Mouse (Mus musculus) left cerebral cortex, adult 9 months (tissue): ENCODE data around the gene Tfip11.
"Not testable (repeated sequence)": the region's sequence is repeated elsewhere in the genome, so short reads cannot be mapped to it uniquely, and the experiment has no call there.

Source experiments
- DNase-seq, 2 experiments: peaks; one replicate each; pipeline ENCODE4 v3.0.0; 2022; ENCODE audit warnings: low spot score in 2 of 2

Gene Tfip11

DNA sequence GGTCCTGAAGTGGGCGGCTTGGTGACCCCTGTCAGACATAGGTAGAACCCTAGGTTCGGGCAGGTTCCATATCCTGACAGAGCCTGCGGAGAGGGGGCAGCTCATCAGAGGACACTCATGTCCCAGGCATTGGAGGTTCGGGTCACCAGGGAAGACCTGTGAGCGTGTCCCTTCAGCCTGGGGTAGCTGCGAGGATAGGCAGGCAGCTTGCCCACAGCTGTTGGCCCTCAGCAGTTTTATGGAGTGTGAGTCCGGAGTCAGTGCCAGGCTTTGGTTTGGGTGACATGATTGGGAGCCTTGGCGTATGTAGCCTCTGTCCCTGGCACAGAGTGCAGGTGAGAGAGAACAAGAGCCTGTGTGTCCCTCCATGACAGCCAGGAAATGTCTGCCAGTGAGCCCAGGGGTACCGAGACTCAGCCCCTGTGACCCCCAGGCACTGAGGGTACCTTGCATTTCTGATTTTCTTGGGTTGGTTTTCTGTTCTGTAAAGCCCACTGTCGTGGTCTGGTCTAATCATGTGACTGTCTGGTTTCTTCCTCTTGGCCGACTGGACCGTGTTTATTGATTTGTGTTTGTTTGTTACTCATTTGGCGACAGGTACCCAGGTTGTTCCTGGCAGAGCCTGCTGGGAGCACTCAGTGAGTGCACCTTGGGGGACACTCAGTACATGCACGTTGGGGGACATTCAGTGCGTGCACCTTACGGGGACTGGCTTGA lies 36.2 kb upstream of the Tfip11 start:
- DNase-seq = no peak

DNA sequence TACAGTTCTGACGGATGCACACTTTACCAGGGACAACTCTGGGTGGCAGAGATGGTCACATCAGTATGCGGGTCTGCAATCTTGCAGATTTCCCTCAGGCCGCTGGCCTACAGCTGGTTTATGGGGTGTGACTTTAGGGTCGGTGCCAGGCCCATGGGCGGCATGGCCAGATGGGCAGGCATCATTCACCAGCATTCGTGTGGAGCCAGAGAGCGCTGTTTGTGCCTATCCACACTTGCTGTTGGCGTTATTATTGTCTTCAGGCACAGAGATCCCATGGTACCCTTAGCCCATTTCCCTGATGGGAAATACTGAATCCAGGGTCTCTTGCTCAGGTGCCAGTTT lies 35.6 kb upstream of the Tfip11 start:
- no peak for DNase-seq

DNA sequence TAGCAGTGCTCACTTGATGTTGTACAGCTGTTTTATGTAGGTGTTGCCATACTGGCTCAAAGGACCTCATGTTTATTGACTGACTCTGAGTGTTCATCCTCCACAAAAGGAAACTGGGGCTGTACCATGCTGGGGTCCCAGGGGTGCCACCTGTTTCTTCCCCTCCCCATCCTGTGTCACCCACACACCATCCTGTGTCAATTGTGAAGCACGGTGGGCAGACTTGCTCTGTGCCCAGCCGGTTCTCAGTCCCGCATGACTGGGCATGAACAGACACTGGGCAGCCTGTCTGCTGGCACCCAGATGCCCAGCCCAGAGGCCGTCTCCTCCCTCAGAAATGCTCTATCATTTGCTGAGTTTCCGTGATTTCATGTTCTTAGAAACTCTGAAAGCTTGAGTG lies 34.3 kb upstream of the Tfip11 start:
- DNase-seq = no peak

DNA sequence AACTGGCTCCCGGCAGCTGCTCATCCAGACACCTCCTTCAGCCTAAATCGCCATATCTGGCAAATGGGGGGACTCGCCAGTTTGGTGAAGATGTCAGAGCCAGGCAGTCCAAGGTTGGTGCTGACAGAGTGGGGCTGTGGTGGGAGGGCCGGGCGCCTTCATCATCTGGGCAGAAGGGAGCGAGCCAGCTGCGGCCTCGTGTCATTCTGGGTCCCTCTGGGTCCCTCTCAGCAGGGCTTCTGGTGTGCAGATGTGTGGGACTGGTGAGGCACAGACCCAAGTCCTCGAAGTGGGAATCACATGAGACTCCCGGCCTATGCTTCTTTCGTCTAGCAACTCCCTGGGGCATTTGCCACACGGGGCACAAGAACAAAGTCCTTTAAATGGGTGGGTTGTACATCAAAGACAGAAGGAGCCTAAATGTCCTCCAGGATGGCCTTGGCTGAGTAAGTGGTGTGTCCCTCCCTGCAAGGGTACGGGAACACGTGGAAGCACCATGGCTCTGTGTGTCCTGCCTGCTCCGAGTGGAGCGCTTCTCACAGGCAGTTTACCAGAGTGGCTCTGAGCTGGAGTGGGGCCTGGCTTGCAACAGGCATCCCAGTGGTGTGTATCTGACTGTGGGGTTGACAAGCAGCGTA lies 33.7 kb upstream of the Tfip11 start:
- no peak for DNase-seq

DNA sequence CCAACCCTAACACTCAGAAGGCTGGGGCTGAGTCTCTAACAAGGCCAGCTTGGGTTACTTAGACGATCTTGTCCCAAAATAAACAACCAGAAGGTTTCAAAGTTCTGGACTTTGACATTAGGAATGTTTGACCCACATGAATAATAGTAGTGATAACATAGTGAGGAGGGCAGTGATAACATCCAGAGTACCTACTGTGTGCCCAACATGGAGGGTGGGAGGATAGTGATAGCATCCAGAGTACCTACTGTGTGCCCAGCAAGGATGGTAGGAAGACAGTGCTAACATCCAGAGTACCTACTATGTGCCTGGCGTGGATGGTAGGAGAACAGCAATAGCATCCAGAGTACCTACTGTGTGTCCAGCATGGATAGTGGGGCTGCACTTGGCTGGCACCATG lies 32.4 kb upstream of the Tfip11 start:
- DNase-seq = no peak

DNA sequence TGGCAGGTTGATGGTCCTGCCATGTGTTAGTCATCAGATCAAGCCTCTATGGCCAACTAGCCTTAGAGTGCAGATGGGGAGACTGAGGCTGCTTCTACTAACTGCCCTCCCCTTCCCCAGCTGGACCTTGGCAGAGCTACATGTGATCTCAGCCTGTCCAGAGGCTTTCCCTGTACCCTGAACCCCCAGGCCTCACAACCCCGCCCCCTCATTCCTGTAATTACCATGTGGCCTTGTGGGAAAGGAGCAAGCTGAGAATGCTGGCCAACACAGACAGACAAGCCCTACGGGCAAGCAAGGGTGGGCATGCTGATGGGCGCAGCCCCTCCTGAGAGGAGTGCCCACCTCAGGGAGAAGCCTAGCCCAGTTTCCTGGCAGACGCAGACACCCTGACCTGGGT lies 31.5 kb upstream of the Tfip11 start:
- DNase-seq = no peak

DNA sequence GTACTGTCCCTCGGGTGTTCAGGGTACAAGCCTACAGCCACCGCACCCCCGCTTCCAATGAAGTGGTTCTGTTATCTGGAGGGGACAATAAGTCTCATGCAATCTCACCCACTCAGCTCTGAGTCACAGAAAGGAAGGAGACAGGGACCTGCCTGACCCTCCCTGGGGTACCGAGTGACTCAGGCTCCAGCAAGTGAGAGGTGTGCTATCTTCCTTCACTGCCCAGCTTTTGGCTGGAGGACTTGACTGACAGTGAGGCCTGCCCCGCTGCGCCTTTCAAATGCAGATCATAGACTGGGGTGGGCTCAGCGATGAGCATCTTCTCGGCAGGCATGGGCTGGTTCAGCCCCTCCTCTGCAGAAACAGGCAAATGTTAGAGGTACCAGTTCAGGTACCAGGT lies 31.0 kb upstream of the Tfip11 start:
- DNase-seq = no peak

DNA sequence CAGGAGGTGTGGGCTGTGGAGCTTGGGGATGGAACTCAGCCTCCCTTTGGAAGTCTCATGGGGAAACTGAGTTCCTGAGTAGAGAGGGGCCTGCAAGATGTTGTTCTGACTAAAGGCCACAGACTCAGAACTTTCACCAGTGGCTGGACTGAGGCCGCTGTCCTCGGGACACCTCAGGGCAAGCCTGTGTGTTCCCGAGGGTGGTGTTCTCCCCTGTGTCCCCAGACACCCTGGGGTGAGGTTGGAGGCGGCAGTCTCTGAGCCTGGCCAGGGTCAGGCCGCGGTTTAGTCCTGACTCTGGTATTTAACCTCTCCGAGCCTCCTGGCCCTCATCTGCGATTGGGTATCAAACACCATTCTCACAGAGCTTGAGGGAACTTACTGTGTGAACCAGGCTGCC lies 30.6 kb upstream of the Tfip11 start:
- no peak for DNase-seq

DNA sequence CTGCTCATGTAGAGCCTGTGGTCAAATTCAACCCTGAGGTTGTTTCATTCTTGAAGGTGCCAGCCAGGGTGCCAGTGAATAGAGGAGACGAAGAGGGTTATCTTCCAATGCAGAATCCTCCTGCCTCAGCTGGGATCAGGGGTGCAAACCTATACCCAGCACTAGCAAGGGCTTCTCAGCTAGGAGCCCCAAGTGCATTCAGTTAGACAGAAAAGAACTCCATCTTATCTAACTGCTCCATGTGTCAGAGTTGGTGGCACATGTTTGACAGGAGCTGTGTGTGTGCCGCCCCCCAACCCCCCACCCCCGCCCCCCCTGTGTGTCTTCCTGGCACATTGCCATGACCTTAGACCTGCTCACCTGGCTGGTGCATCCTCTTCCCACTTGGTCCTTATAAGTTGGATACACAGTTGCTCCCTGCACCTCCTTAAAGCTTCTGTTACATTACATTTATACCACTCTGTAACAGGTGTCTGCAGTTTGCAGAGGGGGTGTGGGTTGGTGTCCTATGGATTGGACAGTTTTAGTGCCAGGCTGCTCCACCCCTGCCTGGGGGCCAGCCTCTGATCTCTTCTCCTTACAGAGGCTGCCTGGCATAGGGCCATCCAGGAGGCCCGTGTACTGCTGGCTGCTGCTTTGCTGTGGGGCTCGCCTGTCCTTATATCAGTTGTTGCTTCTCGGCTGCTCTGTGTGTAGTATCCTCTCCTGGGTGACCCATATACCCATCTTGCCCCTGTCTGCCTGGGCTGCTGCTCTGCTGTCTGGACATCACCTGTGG lies 29.6 kb upstream of the Tfip11 start:
- no peak for DNase-seq

DNA sequence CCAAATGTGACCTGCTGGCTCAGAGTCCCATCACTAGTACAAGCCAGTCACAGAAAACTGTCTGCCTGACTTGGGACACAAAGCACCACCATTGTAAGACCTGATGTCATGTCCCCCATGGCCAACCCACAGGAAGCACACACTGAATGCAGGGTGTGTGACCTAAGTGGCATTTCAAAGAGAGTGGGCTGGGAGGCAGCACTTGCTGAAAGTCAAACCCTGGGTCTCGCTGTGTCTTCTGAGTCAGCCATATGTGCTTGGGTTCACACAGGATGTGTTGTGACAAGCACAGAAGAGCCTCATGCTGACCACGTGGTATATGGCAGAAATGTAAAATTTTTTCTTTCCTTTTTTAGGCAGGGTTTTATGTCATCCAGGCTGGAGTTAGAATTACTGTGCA lies 28.9 kb upstream of the Tfip11 start:
- DNase-seq = no peak

DNA sequence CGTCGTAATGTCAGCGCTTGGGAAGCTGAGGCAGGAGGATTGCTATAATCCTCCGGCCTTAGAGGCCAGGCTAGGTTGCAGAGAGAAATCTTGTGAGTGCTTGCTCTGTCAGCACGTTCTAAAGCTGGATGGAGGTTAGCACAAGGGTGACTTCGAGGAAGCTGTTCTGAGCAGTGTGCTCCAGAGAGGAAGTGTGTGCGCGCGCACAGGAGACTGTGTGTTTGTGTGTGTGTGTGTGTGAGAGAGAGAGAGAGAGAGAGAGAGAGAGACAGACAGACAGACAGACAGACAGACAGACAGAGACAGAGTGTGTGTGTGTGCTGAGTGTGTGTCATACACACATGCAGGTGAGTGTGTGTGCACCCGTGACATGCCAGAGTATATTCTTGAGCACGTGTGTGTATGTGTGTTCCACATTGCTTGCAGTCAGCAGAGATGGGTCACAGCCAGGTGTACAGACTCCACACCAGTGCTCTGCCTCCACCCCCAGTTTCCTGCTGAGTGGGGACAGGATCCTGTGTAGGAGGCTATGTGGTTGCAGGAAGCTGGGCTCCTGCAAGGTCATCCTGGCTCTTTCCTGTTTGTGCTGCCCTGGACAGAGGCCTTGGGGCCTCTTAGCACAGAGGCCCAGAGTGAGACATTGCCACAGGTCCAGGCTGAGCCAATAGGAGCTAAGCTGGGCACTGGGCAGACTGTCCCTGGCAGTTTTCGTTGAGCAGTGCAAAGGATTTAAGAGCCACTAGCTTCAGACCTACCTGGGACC lies 27.8 kb upstream of the Tfip11 start:
- DNase-seq = no peak

DNA sequence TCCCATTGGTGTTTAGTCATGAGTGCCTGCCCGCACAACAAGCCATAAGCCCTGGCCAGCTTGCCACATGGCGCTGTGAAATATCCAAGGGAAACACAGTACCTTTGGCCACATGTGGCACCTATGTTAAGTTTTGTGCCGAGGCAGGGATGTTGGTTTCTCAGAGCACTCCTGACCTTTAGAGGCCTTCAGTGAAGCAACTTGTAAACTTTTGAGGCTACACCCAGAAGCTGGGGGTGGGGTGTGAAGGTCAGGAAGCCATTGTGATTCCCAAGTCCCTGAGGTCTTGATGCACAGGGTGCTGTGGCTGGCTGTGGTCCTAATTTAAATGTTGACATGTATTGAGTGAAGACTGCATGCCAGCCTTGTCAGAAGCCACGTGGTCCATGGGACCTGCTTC lies 26.8 kb upstream of the Tfip11 start:
- no peak for DNase-seq

DNA sequence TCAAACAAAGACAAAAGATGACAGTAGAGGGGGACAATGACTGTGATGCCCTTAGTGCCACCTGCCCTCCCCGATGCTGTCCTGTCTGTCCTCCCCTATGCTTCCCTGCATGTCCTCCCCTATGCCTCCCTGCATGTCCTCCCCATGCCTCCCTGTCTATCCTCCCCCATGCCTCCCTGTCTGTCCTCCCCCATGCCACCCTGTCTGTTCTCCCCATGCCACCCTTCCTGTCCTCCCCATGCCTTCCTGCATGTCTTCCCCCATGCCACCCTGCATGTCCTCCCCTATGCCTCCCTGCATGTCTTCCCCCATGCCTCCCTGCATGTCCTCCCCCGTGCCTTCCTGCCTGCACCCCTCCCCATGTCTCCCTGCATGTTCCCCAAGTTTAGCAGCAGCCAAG lies 26.0 kb upstream of the Tfip11 start:
- DNase-seq = no peak

DNA sequence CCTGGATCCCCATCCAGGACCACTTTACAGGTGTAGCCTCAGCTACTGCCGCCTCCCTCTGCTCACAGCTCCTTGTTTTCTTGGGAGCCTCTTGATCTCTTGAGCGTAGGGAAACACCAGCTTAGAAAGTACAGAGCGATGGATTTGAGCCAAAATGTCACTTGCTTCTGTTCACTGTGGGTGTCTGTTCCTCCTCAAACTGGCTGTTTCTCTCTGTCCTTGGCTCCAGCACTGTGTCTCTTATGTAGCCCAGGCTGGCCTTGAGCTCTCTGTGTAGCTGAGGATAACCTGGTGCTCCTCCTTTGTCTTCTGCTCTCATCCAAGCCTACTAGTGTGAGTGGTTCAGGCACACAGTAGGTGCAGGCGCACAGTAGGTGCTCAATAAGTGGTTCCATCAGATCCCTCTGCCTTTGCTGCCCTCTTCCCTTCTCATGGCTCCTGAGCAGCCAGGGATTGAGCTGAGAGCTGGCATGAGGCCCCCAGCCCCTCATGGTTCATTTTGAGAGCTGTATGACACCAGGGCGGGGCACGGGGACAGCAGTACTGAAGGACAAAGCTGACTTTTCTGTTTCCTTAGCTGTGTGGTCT lies 25.3 kb upstream of the Tfip11 start:
- no peak for DNase-seq

DNA sequence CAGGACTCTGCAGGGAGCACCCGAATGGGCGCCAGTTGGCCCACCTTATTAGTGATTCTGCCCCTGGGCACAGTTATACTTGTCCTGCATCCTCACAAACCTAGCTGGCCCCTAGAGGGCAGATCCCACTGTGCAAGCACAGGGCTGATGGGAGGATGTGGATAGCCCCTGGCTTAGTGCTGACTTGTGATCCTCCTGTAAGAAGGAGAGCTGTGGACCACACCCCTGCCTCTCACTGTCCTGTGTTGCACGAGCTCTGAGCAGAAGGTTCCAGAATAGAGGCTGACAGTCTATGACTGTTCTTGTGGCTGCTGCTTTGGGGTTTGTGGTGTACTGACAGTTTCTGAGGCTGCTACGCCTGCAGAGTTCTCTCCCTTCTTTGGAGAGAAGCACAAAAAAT lies 24.5 kb upstream of the Tfip11 start:
- DNase-seq = no peak

DNA sequence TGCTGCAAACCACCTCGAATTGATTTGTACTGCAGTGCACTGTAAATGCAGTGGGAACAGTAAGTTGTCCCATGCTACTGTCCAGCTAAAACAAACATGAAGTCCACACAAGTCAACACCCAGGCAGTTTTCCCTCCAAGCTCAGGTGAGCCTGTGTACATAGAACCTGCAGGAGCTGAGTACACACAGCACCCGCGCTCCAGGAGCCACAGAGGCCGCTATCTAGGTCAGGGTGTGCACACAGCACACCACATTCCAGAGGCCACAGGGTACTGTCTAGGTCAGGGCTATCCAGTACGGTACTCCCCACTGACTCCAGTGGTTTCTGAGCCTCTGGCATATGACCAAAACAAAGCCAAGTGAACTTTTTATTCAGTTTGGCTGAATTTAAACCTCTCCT lies 23.8 kb upstream of the Tfip11 start:
- no peak for DNase-seq

DNA sequence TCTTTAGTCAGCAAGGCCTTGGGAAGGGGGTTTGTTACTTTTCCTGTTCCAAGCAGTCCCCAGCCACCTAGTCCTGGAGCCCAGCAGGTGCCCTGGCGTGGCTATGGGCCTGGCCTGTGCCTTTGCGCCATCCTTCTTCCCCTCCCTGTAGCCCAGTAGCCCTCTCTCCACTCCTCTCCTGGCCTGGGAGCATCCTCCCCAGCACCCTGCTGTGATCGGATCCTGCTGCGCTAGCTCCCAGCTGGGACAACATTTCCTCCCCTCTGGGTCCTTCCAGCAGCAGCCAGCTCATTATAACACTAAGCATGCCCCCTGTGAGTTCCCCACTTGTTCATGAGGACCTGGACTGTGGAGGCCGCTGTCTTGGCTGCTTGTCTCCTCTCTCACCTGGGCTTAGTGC lies 20.3 kb upstream of the Tfip11 start:
- DNase-seq = no peak

DNA sequence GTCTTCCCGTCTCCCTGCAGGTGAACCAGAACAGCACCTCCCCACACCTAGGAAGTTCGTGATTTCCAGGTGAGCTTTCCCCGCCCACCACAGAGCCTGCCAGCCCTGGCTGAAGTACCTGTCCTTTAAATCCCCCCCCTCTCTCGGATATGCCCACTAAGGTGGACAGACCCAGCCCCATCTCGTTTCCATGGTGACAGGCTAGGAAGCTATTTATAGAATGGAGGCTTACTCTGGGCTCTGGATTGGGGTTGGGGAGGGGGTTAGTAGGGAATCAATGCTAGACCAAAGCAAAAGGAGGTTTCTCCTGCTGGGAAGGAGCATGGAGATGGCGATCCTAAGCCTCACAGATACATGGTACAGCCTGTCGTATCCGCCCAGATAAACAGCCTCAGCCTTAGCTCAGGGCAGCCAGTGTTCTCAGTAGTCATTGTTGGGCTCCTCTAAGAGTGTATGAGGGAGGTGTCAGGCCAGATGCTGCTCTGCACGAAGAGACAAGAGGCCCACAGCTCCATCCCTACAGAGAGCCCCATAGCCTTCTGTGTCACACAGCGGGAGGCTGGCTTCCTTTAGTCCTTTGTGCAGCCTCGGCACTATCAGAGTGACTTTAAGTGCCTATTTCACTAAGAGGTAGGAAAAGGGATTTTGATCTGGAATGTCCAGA lies 12.8 kb upstream of the Tfip11 start:
- DNase-seq = no peak

DNA sequence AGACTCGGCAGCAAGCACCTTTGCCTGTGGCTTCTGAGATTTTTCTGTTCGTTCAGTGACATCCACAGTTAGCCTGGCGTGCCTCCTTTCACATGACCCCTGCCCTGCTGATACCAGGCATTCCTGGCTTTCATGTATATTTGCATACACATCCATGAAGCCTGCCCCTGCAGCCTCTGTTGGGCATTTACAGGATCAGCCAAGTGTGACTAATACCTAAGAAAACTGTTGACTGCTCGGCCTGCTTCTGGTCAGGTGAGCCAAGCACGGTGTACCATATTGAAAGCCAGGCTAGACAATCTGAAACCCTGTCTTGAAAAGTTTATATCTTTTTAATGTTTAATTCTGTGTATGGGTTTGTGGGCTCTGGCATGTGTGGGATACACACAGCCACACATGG lies 9.7 kb upstream of the Tfip11 start:
- no peak for DNase-seq

DNA sequence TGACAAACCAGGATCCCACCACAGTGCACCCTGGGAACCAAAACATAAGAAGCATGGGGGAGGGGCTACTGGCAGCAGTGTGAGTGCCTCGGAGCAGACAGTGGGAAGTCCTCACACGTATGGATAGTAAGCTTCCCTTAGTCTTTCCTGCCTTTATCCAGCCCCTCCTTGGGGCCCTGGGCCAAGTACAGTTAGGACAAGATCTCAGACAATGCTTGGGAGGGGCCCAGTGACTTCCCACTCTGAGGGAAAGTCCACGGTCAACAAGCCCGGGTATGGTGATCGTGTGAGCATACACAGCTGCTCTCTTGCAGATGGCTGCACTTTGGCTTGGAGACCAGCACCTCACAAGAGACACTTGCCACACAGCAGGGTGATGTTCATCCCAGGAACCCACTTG lies 8.8 kb upstream of the Tfip11 start:
- no peak for DNase-seq

DNA sequence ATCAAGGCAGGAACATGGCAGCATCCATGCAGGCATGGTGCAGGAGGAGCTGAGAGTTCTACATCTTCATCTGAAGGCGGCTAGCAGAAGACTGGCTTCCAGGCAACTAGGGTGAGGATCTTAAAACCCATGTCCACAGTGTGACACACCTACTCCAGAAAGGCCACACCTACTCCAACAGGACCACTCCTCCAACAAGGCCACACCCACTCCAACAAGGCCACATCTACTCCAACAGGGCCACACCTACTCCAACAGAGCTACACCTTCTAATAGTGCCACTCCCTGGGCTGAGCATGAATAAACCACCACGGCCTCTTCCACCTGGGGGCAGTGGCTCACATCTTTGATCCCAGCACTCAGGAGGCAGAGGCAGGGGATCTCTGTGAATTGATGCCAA lies 6.8 kb upstream of the Tfip11 start:
- DNase-seq = not testable (repeated sequence)

DNA sequence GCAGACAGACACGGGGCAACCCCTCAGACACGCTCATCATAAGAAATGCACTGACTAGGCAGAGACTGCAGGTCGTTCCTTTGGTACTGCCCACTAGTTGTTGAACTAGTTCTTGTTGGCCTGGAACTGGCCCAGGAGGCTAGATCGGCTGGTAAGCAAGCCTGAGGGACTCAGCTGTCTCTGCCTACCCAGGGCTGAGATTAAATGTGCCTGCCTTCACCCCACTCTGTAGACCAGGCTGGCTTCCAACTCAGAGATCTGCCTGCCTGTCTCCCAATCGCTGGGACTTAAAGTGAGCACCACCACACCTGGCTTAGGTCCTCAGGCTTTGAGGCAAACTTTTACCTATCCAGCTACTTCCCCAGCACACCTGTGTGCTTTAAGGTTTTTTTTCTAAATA lies 5.8 kb upstream of the Tfip11 start:
- peak in 1 of 2 experiments; percentile 42 for DNase-seq
